Mouse (Mus musculus): ENCODE data around the gene Gm21119.
A peak's percentile ranks its signal among the peaks of the same experiment; 100 is the strongest.
"Not testable (repeated sequence)": the region's sequence is repeated elsewhere in the genome, so short reads cannot be mapped to it uniquely, and the experiment has no call there.

Gm21119 gene

DNA sequence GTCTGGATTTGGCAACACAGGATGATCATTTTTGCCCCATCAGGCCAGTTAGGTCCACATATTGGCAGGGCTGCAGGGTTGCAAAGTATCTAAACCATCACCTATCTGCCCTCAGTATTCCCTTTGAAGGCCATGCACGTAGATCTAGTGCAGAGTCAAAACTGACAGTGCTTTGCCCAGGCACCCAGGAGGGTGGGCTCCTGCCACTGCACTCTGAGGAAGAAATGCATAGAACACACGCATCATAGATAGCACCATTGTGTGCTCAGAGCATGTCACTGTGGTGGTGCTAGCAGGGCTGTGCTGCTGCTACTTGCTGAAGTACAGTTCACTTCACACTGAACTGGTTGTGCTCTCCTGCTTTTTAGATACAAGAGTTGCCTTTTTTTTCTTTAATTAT, at the start of gene Gm21119:
Gene Gm21119, plus strand, starts transcription at position 301 of the 400 bp plus-strand sequence.
- not testable (repeated sequence) for DNase-seq

DNA sequence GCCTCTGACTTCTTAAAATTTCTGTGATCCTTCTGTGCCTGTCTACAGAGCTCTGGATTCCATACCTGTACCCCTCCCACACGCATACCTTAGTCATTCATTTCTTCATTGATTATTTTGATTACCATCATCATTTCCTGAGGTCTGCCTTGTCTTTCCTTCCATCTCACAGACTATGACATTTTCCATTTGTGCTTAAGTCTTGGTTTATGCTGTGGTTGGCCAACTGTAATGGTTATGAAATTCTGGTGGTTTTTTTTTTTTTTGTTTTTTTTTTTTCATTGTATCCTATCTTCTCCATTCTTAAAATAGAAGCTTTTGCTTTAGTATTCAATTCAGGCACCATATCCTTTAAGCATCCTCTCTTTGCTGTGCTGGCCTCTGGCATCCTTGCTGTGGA, 48.0 kb upstream of the Gm21119 start:
- DNase-seq = not testable (repeated sequence)

DNA sequence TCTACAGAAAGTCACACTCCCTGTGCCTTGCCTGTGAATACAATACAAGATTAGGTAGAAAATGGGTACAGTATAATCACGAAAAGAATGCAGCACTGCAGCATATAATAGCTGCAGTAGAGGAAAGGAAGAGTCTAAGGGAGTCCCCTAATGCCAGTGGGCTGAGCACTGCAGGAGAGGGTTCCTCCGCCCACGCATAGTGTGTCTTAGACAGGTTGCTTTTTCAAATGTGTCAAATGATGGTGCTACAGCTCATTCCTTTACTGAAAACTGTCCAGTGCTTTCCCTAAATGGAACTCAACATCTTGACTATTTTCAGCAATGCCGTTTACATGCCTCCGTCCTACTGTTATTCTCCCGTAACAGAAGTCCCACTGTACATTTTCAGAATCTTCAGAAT, 33.6 kb upstream of the Gm21119 start:
- not testable (repeated sequence) for DNase-seq

DNA sequence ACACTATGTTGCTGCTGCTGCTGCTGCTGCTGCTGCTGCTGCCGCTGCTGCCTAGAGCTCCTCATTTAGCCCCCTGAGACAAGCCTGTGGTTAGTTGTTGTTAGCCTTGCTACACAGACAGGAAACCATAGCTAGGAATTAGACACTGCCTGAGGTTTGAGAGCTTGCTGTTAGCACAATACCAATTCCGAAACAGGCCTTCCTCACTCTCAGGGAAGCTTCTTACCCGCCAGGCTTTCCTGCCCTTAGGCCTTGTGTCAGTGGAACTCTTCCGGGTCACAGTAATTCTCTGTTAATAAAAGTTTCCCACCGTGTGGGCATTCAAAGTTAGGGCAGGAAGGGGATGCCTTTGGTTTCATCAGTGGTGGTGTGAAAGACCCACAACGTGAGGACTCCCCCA, 31.9 kb upstream of the Gm21119 start:
- DNase-seq = not testable (repeated sequence)

DNA sequence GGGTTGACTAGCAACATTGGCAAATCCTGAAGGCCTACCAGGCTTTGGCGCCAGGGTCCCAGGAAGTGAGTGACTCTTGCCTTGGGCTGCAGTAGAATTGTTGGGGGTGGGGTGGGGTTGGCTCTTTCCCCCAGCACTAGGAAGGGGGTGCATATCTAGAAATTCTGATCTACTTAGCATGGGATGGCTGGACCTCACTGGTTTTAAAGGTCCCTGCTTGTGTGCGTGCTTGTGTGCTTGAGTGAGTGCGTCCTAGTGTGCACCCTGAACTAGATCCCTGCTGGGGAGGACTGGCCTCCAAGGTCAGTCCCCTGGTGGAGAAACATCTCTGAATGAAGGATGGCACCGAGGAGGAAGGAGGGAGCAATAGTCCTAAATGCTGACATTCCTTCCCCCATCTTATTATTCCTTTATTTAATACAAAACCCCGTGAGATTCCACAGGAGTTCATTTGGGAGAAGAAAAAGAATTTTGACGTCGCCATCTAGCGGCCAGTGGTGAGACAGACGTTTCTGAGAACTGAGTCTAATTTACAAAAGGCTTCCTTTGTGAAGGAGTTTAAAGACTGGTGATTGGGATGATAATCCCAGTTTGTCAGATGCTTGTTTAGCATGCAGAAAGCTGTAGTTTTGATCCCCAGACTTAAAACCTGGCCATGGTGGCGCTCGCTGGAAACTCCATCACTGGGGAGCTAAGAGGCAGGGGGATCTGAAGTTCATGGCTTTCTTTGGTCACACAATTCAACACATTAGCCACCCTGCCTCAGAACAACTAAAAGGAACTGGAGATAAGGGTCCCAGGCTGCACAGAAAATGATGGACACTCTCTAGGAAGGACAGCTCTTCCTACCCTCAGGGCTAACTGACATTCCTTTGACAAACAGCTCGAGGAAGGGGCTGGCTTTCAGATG, 26.2 kb upstream of the Gm21119 start:
- not testable (repeated sequence) for DNase-seq

DNA sequence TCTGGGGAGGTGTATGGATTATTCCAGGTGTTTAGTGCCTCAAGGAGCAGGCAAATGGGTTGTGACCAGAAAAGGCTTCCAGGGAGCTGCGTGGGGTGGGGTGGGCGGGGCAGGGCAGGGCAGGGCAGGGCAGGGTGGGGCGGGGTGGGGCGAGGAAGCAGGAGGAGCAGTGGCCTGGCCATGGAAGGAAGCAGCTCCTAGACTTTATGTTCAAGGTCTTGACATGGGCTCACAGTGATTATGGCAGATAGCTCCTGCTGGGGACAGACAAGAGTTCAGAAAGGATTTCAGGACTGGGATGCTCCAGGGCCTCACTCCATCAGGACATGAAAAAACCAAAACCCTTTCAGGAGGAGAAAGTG, 25.6 kb upstream of the Gm21119 start:
- DNase-seq = peak in 1 of 2 experiments; percentile 9

DNA sequence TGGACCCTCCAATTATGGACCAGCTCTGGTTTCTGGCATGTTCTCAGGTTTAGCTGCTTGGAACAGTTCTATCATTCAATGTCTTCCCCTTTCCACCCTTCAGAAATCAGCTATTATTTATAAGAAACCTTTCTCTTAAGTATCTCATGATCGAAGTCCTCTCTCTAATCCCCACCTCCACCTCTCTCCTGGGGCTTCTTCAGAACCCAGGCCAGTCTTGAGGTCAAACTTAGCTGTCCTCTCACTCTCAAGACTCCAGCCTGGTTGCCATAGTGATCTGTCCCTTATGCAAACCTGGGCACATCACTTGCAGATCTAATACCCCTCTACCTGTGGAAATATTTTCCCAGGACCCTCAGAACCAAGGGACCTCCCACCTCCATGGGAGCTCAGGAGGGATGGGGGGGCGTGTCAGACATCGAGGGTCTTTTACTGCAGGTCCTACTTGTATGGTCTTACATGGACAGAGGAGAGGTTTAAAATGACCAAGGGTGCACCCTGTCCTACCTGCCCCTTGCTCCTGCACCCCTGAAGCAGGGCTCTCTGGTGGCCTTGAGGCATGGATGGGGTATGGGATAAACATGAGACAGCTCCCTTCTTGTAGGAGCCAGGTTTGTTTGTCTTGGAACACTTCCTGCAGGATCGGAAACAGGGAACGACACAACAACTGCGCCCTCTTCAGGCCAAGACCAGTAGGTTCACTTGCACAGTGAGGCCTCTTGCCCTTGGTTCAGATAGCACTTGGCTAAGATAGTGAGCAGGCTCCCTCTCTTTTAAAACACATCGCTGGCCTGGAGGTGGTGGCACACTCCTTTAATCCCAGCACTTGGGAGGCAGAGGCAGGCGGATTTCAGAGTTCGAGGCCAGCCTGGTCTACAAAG, 24.4 kb upstream of the Gm21119 start:
- peak in 1 of 2 experiments; percentile 6 for DNase-seq

DNA sequence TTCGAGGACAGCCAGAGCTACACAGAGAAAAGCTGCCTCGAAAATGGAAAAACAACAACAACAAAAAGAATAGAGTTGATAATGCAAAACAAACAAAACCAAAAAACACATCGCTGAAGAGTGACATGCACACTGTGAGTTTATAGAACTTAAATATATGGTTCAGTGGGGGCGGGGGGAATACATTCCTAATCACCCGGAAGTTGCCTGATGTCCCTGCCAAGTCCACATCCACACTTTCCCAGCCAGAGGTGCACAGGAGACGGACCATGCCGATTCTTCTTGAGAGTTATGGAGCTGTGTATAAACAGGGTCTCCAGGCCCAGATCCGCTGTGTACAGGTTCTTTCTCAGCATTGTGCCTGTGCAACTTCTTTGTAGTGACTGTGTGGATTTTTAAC, 23.7 kb upstream of the Gm21119 start:
- DNase-seq = not testable (repeated sequence)

DNA sequence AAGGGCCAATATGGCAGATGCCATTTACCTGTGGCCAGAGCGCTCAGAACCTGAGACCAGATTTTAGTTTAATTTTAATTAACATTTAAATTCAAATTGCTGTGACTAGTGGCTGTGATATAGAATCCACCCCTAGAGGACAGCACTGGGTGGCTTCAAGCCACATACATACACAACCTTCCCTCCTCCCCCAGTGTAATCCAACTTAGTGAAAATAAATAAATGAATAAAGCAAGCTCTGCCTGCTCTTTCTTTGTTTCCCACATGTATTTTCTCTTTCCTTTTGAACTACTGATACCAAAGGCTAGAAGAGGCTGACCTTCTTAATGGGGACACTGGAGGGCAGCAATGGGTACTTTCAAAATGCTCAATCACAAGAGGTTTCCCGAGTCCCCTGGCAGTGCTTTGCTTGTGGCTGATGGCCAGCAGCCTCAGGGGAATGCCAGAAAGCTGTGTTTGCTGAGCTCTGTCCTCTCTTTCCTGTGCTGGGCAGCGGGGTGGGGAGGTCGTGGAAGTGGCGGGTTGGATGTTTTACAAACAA, 21.9 kb upstream of the Gm21119 start:
- DNase-seq = not testable (repeated sequence)

DNA sequence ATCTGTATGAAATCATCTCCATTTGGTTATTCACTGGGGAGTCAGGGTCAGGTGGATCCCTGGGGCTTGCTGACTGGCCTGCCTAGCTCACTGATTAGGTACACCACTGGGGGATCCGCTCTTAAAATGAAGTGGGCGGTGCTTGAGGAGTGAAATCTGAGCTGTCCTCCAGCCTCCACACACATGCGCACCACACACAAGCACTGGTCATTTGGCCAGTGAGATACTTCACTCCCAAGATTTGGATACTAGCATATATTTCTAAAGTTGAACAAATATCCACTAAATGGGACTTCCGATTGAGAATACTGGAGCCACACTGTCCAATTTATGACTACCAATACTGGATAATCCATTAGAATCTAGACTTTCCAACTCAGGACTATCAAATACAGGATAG, 20.9 kb upstream of the Gm21119 start:
- peak; percentile 30 to 36 for DNase-seq

DNA sequence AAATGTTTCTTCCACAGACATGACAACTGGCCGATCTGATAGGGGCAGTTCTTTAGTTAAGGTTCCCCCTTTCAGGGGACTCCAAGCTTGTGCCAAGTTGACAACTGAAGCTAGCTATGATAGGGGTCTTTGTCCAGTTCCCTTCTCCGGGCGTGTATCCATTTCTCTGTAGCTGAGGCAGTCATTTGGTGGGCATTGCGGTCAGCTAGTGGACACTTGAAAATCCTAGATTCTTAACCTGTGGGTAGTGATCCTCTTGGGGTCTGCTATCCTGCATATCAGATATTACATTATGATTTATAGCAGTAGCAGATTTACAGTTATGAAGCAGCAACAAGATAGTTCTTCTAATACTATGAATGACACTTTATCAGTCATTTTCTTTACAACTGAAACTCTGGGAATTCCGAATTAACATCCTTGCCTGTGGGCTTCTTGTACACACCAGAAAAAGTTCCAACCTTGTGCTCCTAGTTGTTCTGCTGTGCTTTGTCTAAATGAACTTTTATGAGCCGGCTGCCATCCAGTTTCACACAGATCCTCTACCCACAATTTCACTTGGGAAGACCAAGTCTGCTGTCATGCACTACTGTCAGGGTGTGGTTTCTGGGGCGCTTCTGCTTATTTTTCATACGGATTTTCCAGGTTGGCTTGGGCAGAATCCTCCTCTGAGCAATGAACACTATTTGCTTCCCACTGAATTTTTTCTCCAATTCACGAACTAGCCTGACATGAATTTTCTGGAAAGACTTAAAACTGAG, 18.5 kb upstream of the Gm21119 start:
- DNase-seq = not testable (repeated sequence)

DNA sequence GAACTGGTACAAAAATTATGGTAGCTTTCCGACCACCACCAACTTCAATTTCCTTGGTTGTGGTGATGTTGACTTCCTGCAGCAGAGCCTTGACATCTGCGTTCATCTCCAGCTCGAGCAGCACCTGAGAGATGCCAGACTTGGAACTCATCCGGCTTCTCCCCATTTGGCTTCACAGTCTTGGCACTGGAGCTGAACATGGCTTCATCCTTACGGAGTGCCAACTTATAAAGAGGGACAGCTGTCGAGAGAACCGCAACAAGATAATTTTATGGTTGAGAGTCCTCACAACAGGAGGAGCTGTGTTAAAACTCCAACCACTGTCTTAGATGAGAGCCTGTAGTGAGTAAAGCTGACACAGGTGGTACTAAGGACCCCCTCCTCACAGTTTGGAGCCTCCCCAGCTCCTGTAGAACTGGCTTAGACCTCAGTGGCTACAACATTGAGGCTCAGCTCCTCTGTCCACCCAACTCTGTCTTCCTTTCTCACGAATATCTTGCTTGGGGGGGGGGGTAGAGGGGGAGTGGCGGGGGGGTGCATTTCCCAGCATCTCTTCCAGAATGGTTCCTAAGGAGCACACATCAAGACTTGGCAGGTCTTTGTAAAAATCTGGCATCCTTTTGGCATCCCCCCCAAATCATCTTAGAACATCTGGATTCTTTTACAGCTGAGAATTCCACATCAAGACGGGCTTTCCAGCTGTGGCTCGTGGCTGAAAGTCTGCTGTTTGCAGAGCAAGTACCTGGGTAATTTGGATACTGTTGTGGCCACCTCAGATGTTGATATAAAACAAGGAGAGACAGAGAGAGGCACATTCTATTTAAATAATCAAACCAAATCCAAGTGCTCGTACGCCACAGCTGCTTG, 17.6 kb upstream of the Gm21119 start:
- peak; percentile 61 to 65 for DNase-seq

DNA sequence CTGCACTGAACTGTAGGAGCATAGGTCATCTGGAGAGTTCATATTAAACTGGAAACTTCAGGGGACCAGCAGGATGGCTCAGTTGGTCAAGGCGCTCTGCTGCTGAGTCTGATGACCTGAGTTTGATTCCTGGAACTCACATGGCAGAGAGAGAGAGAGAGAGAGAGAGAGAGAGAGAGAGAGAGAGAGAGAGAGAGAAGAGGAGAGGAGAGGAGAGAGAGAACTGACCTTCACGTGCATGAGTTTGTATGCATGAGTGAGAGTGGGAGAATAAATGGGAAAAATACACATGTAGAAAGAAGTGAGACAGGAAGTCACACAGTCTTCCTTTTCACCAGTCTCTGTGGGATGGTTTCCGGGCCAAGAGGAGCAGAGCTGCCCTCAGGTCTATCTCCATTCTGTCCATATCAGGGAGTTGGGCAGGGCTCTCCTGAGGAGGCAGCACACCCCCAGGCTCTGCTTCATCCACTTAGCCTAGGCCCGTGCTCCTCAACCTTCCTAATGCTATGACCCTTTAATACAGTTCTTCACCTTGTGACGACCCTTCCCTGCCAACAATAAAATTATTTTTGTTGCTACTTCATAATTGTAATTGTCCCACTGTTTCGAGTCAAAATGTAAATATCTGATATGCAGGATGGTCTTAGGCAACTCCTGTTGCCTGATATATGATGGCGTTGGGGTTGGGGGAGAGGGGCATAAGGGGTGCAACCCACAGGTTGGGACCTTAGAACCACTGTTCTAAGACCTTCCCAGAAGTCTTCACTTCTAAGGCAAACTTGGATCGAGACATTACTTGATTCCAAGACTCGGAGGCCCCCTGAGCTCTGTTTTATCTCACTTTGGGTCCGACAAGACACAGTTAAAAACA, 16.2 kb upstream of the Gm21119 start:
- not testable (repeated sequence) for DNase-seq

DNA sequence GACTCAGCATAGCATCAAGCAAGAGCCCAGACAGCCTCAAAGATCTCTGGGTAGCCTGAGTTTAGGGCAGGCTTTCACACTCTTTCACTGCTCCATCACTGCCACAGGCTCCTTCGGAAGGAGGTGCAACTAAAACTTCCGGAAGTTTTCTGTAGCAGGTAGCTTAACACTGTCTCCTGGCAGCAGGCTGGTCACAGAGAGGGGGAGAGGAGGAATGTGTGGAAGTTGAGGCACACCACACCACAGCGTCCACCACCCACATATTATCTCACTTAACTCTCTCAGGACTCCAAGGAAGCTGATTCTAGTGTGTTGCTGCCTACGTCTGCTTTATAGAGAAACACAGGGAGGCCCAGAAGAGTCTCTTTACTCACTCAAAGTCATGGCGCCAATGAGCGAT, 15.4 kb upstream of the Gm21119 start:
- DNase-seq = not testable (repeated sequence)

DNA sequence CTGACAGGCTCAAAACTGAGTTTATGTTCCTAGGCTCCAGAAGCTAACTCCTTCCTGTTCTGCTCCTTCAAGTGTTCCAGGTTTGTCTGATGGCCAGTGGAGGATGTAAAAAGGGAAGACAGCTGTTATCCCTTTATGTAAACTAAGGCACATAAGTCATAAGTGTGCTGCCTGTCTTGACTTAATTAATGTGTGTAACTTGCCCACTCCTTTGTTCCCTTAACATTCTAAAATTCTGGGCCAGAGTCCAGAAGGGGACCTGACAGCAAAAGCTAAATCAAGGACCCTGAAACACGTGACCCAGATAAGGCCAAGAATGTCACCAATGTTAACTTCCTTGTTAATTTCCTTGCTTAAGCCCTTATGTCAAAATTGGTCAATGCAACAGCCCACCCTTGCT, 3.9 kb upstream of the Gm21119 start:
- not testable (repeated sequence) for DNase-seq

DNA sequence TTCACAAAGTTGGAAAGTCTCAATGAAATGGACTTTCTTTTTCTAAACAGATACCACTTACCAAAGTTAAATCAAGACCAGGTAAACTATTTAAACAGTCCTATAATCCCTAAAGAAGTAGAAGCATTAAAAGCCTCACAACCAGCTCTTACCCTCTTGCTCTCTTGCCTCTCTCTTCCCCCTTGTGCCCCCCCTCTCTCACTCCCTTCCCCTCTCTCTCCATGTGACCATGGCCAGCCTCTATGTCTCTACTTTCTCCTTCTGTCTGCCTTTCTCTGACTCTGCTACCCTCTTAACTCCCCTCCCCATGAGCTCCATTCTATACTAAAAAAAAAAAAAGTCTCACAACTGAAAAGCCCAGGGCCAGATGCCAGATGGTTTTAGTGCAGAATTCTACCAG, 2.0 kb upstream of the Gm21119 start:
- not testable (repeated sequence) for DNase-seq

DNA sequence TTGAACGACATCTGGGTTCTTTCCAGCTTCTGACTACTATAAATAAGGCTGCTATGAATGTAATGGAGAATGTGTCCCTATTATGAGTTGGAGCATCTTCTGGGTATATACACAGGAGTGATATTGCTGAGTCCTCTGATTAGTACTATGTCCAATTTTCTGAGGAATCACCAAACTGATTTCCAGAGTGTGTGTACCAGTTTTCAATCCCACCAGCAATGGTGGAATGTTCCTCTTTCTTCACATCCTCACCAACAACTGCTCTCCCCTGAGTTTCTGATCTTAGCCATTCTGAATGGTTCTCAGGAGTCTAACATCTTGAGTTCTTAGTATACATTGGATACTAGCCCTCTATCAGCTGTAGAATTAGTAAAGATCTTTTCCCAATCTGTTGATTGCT, 16.0 kb downstream of the Gm21119 start:
- DNase-seq = not testable (repeated sequence)

DNA sequence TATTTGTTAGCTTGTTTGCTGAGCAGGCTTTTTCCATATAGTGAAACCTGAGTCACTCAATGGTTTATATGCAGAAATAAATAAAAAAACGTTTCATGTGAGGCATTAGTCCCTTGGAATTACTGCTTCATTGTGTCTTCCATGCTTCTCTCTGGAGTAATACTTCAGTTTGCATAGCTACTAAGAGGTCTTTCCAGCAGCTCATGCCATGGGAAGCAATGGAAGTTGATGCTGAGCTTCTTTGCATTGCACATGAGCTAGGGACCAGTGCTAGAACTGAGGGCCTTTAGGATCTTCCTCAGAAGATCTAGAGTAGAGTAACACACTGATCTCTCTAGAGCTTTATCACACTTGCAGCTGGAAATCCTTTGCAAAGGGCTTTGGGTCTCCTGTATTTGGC, 23.2 kb downstream of the Gm21119 start:
- not testable (repeated sequence) for DNase-seq

DNA sequence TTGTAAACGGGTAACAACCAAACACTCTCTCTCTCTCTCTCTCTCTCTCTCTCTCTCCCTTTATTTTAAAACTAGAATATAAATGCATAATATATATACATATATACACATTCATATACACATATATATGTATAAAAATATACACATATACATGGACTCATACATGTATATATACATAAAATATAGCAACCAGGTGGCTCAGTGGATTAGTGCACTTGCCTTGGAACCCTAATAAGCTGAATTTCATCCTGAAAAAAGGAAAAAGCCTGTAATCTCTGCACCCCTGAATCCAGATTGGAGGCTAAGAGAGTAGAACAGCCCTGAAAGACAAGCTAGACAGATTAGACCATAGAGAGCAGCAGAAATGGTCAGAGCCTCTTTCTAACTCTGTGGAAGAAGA, 28.8 kb downstream of the Gm21119 start:
- not testable (repeated sequence) for DNase-seq

DNA sequence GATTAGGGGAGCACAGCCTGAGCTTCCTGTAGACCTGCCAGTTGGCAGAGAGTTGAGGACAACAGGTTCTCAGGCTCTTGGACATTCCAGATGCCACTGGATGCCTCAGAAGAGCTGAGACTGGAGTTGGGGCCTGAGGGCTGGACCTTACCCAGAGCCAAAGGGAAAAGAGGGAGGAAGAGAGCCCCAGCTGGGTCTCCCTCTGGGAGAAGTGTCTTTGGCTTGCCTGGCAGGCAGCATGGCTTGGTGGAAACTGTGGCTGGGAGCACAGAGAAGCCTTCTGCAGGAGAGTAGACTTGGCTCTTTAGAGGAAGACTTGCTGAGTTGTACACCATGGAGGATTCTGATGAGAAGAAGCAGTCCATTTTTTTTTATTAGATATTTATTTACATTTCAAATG, 38.3 kb downstream of the Gm21119 start:
- DNase-seq = peak in 1 of 2 experiments; percentile 5

Data from cerebellum, postnatal 14 days (tissue).